Mouse (Mus musculus) adrenal gland, adult 2 months (tissue): ENCODE measurements at regions not wholly inside any gene's neighbourhood (a gene's known extent, or its start where the extent isn't known, plus 50 kb on each side); places are given as distances from the start of the nearest gene placed in this dataset.
"Not testable (repeated sequence)": the region's sequence is repeated elsewhere in the genome, so short reads cannot be mapped to it uniquely, and the experiment has no call there.

ENCODE experiments used
- DNase-seq: peaks from one replicate; pipeline ENCODE4 v3.0.0; 2021

DNA sequence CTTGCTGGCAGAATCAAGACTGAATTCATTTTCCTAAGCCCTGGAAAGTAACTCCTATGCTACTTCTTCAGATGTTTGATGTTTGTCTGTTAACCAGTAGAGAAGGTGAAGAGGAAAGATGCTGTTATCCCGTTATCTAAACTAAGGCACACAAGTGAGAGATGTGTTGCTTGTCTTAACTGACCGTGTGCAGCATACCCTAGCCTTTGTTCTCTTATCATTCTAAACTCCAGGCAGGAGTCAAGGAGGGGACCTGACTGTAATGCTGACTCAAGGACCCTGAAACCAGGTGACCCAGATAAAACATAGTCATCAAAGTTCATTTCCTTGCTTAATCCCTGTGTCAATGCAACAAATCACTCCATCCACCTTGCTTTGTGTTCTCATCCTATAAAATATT lies 136.7 kb downstream of the Car2 start:
- no peak for DNase-seq

DNA sequence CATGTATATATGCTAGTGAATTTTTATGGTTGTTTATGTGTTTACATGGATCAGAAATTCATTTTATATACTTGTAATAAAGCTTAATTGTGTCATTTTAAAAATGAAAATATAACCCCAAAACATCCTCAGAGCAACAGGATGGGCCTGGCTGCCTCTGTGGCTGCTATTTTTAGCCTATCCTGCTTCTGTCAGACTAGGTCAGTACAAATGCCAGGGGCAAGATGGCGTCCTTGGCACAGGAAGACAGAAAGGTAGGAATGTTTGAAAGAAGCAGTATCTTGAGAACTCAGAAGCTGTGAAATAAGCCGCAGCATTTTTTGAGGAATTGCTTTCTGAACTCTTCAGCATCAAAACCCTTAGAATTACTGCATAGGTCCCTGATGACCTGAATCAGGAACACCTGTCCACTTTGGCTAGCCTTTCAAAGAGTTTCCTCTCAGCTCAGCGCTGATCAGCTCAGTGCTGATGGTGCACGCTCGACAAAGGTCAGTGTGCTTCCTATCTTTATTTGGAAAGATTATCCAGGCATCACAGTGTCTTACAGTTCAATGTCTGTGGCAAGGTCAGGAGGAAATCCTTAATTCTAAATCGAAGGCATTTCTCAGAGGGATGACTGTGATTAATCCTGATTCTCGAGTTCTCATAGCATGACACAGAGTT lies 154.9 kb downstream of the Car2 start:
- peak; percentile 47 for DNase-seq

- DNase-seq: peak; percentile 20
Observed at GRCm38 (mm10) chr3:15053968-15054367, 167.9 kb downstream of the Car2 start.

DNA sequence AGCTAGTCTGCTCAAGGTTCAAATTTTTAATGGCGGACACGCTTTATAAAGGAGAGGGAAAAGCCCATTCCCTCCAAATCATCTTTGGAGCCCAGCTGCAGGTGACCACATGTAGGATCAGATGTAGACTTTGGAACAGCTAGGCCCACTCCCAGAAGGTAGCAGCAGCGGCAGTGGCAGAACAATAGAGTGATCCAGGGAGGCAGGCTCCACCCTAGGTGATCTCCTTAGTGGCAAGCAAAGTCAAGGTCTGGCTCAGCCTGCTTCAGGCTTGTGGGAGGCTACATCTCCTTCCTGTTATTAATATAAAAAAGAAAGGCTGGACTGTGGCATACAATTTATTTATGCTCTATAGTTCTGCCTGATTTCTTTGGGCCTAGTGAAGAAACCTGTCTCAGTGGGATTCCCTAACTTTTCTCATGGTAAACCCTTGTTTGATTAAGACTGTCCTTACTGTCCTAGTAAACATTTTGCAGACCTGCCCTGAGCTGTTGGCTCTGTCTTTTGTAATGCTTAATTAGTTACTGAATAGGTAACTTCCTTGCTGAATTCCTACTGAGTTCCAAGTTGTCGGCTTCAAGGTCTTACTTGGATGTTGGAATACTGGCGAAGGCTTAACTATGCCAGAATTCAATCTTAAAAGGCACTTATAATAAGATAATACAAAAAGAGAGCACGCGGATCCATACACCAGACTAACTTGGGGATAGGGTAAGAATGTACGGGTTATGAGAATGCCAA lies 169.6 kb downstream of the Car2 start:
- DNase-seq: not testable (repeated sequence)

GRCm38 (mm10) chr3:15056788-15057585 lies 170.9 kb downstream of the Car2 start:
- not testable (repeated sequence) for DNase-seq

DNA sequence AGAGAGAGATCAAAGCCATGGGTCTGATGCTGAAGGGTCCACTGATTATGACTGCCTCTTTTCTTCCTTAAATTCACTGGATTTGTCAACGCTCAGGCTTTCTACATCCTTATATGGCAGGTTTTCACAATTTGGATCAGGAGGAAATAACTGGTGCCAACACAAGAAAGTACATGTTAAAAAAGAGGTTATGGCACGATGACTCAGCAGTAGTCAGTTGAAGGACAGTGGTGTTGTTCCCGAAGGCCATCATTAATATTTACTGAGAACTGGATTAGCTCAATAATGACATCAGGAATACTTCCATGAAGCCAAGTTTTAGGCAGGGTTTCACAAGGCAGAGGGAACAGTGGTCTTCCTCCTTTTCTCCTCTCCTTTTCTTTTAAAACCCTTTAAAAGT lies 179.6 kb downstream of the Car2 start:
- DNase-seq: peak; percentile 38

DNA sequence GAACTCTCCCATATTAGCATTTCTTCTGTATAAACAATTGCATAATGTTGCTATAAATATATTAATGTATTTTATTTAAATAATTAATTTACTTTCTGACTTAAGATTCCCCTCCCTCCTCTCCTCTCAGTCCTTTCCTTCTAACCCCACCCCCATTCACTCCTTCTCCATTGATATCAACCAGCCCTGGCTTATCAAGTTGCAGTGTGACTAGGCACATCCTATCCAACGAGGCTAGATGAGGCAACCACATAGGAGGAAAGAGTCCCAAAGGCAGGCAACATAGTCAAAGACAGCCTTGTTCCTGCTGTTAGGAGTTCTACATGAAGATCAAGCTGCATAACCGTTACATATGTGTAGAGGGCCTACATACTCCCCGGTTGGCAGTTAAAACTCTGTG lies 182.2 kb downstream of the Car2 start:
- DNase-seq: no peak

GRCm38 (mm10) chr3:15071030-15071883 lies 185.2 kb downstream of the Car2 start:
- no peak for DNase-seq

DNA sequence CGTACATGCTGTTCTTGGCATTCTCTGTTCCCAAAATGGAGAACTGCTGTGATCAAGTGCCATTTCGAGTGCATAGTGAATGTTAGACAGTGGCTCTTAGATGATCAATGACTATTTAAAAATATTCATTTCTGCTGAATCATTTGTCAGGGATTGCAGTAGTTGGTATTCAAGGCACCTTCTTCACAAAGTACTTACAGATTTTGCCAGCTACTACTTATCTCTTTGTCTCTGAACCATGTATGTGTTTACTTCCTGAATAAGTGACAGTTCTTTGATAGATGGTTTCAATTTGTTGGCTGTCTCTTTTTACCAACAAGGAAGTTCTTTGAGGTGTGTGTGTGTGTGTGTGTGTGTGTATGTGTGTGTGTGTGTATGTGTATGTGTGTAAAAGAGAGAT lies 187.3 kb downstream of the Car2 start:
- no peak for DNase-seq

GRCm38 (mm10) chr3:15073847-15074246 lies 187.8 kb downstream of the Car2 start:
- DNase-seq: no peak

DNA sequence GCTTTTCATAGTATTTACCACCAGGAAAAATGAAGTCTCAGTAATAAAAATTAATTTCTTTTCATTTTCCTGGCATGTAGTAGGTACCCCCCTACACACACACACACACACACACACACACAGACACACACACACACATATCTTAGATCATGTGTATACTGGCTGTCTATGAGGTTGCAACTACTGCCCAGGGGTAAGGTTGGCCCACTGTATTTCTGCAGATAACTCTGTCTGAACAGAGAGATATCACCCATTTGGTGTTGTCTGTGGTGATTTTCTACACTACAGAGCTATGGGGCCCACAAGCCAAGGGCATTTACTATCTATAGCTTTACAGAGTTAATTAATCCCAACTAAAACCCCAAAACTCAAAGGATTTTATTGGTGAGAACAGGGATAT lies 188.9 kb downstream of the Car2 start:
- no peak for DNase-seq

- no peak for DNase-seq
Observed at GRCm38 (mm10) chr3:15090124-15090523, 204.1 kb downstream of the Car2 start.

DNA sequence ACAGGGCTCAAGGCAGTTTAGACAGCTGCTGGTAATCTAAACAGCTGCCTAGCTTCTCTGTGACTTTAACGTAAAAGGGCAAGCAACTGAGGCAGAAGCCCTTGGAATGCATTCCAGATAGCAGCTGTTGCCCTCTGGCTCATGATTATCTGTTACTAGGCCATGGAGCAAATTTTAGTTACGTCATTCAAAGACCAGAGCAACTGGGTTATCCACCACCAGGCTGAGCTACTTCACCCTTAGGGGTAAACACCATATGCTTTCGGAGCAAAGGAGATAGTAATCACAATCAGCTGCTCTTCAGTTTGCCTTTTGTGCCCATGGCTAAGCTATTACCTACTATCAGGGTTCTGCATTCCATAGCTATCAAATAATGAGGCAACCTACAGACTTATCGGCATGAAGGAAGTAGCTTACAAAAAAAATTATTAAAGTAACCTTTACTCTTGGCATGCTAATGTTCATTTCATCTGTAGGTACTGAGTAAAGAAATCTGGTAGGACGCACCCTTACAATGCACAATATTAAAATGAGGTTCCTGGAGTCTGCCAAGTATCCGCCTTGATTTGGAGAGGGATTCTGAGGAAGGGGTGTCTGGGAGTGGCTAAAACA lies 212.2 kb downstream of the Car2 start:
- no peak for DNase-seq

GRCm38 (mm10) chr3:15098981-15099380 lies 212.9 kb downstream of the Car2 start:
- DNase-seq: no peak

GRCm38 (mm10) chr3:15105627-15106026 lies 219.6 kb downstream of the Car2 start:
- no peak for DNase-seq

DNA sequence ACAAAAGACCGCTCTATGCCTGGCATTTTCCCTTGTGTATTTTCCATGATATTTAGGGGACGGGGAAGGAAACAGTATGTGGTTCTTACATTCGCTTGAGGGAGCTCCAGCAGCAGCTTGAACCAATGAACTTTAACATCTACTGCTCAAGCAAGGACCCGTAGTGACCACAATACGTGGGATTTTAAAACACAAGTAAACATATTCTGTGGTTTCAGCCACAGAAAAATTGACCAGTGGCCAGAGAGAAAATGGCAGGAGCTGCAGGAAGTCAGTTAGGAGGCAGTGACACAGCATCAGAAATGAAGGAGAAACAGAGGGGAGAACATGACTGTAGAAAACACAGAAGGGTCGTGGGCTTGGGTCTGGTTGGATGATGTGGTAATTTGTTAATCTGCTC lies 220.2 kb downstream of the Car2 start:
- no peak for DNase-seq

GRCm38 (mm10) chr3:15107301-15107700 lies 221.2 kb downstream of the Car2 start:
- DNase-seq: no peak

GRCm38 (mm10) chr3:15108239-15108934 lies 222.3 kb downstream of the Car2 start:
- DNase-seq: no peak

DNA sequence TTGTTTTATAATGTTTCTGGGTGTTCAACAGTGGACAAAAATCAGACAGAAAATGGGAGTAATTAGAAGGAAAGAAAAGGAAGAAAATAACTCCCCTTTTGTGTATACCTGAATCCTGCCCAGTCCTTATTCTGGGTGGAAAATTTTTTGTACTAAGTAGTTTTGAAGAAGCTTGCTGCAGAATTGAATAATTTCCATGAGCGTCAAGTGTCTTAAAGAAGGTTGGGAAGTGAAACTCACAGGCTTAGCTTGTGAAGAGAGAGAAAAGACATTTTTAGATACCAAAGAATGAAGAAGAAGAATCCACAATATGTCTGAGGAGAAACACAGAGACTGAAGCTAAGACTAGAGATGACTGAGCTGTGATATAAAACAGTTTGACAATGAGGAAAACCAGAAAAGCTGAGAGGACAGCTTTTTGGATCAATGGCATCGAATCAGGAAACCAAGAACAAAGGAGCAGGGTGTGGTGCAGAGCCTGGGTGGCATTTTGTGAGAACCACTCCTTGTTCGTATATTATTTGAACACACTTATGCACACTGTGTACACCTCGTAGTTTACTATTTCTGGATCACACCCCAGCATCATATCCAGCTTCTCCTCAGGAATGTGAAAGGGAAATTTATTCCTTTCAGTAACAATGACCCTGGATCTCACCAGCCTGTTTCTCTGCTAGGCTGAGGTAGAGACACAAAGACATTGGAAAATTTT lies 221.9 kb downstream of the Gm9733 start:
- no peak for DNase-seq

GRCm38 (mm10) chr3:15112177-15112838 lies 219.8 kb downstream of the Gm9733 start:
- DNase-seq: no peak
